Mouse (Mus musculus): ENCODE data around the gene Cdkn1a.

GRCm38 (mm10) chr17:29060946-29061345, 29.8 kb upstream of the Cdkn1a start:
- TF ChIP-seq CTCF (IDR thresholded peaks at IDR 0.05; ENCODE audit: insufficient read depth, low read depth, low read length) = no peak
- no peak for TF ChIP-seq POLR2A (IDR thresholded peaks at IDR 0.05; ENCODE audit: insufficient read depth, low read depth, low read length)

Measured in olfactory bulb, adult 2 months (tissue).